In the genomic region with DNA sequence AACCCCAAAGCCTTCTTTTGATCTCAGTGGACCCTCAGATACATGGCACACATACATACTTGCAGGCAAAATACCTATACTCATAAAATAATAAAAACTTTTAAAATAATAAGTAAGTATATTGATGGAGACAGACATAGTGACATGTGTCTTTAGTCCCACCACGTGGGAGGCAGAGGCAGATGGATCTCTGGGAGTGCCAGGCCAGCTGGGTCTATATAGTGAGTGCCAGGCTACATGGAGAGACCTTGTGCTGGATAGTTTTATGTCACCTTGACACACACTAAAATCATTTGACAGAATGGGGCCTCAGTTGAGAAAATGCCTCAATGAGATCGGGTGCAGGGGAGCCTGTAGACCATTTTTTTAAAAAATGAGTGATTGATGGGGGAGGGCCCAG, we compare ENCODE assay signal across 17 mouse cellular contexts.
"Had no signal": no experiment of that assay in that cellular context is flagged by ENCODE, and none has a peak within 500 bp of the region (broad histone marks: within the 10 kb centered on the region; RNA-seq: fewer than 3 reads in every experiment).

No protein-coding gene starts in this region.

- ATAC-seq: lung, postnatal 0 days; midbrain, embryonic 13.5 days; midbrain, embryonic 15.5 days had no signal

- H3K27me3 ChIP-seq: lung, embryonic 15.5 days; midbrain, embryonic 13.5 days; midbrain, embryonic 15.5 days; neural tube, embryonic 12.5 days; stomach, embryonic 15.5 days had no signal

- H3K4me1 ChIP-seq: megakaryocyte, embryonic 14.5 days had no signal

- H3K9me3 ChIP-seq: lung, embryonic 15.5 days; megakaryocyte, embryonic 14.5 days; midbrain, embryonic 13.5 days; midbrain, embryonic 15.5 days; neural tube, embryonic 12.5 days; stomach, embryonic 15.5 days had no signal

- DNase-seq: lung, adult 2 months; lung, postnatal 14 days; lung, postnatal 36 days; right cerebral cortex, postnatal 14 days; thymus, adult 2 months; thymus, postnatal 25 days; thymus, postnatal 4 days had no signal

- H3K27ac ChIP-seq: lung, embryonic 15.5 days; macrophage; midbrain, embryonic 13.5 days; midbrain, embryonic 15.5 days; neural tube, embryonic 12.5 days; stomach, embryonic 15.5 days; stomach, postnatal 0 days had no signal

- H3K4me3 ChIP-seq: lung, embryonic 15.5 days; megakaryocyte, embryonic 14.5 days; midbrain, embryonic 13.5 days; midbrain, embryonic 15.5 days; neural tube, embryonic 12.5 days; stomach, embryonic 15.5 days had no signal

- H3K4me2 ChIP-seq: lung, embryonic 15.5 days; midbrain, embryonic 11.5 days; midbrain, embryonic 13.5 days; midbrain, embryonic 15.5 days; neural tube, embryonic 12.5 days; stomach, embryonic 15.5 days had no signal

- H3K9ac ChIP-seq: lung, embryonic 15.5 days; midbrain, embryonic 13.5 days; midbrain, embryonic 15.5 days; neural tube, embryonic 12.5 days; stomach, embryonic 15.5 days had no signal

- H3K36me3 ChIP-seq: lung, embryonic 15.5 days; midbrain, embryonic 13.5 days; midbrain, embryonic 15.5 days; neural tube, embryonic 12.5 days; stomach, embryonic 15.5 days had no signal
